Mouse (Mus musculus): ENCODE data around the gene Cntfr. TPM values are rescaled to one million over a fixed set of nuclear protein-coding genes. Genes with fewer than 3 reads are reported as not detected.

The Cntfr gene
- polyA plus RNA-seq, 1 experiment from 2014 or later = 29.7 TPM

DNA sequence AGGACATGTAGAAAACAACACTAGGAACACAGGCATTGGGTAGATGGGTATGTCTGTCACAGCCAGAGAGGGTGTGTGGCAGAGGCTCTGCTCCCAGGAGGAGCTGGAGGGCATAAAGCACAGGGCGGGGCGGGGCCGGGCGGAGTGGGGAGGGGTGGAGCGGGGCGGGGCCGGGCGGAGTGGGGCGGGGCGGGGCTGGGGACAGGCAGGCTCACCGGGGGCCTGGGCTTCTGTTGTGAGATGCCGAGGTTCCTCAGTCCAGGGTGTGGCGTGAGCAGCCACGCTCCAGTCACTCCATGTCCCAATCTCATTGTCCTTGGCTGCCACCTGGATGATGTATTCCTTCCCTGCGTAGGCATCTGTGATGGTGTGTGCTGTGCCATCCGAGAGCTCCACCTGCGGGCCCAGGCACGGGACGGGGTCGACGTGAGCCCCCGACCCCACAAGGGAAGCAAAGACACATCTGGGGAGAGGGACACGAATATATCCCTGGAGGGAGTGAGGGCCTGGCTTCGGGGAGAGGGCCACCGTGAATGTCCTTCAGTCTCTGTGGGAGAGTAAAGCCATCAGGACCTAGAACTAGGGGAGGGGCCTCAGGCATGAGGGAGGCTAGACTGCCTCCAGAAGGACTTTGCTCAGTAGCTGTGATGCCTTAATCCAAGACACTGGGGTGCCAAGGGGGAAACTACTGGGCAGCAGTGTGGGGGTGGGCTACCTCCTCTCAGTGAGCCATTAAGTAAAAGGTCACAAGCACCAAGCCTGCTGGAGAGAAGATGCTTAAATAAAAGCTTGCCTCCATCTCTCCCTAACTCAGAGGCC lies 38.1 kb downstream of the Cntfr start:
- Histone ChIP-seq H3K4me3 (no peak overlapping the region), H3K4me1 (replicated peaks) (peaks cover 56% of the 10 kb centered on the region), H3K27me3 (no peaks in the 10 kb centered on the region), H3K9me3 (no peaks in the 10 kb centered on the region), H3K9ac (peak overlapping the region; percentile 47; the same call in 1 of the 2 replicates), H3K36me3 (peaks cover 10% of the 10 kb centered on the region), H3K27ac (replicated peaks) (peak overlapping the region; percentile 23), H3K4me2 (0 out of 2 replicates have a peak overlapping the region, but pooled peaks have one; percentile 4)
- WGBS = 18% methylated on average over 19 of the region's 25 CpGs
- 0 out of 2 replicates have a peak, but pooled peaks have one; percentile 12 for ATAC-seq (ENCODE audit: low read depth)

- Histone ChIP-seq H3K27ac (replicated peaks) (no peak overlapping the region), H3K27me3 (no peaks in the 10 kb centered on the region), H3K36me3 (peaks cover 10% of the 10 kb centered on the region), H3K9me3 (no peaks in the 10 kb centered on the region), H3K4me3 (no peak overlapping the region), H3K4me1 (replicated peaks) (peaks cover 29% of the 10 kb centered on the region), H3K4me2 (no peak overlapping the region), H3K9ac (no peak overlapping the region)
- 89% methylated on average over 2 of the region's 2 CpGs for WGBS
- ATAC-seq (ENCODE audit: low read depth) = no peak
Observed at GRCm38 (mm10) chr4:41655525-41655924, 41.4 kb downstream of the Cntfr start.

GRCm38 (mm10) chr4:41654217-41654616 lies 42.7 kb downstream of the Cntfr start:
- no peak overlapping the region for H3K27ac ChIP-seq (replicated peaks)
- 16% methylated on average over 7 of the region's 7 CpGs for WGBS
- H3K36me3 ChIP-seq = peaks cover 10% of the 10 kb centered on the region
- H3K9ac ChIP-seq = no peak overlapping the region
- ATAC-seq (ENCODE audit: low read depth) = peak; percentile 54; the same call in 1 of the 2 replicates
- H3K4me1 ChIP-seq (replicated peaks) = peaks cover 21% of the 10 kb centered on the region
- H3K4me3 ChIP-seq = no peak overlapping the region
- H3K9me3 ChIP-seq = no peaks in the 10 kb centered on the region
- no peak overlapping the region for H3K4me2 ChIP-seq
- no peaks in the 10 kb centered on the region for H3K27me3 ChIP-seq

DNA sequence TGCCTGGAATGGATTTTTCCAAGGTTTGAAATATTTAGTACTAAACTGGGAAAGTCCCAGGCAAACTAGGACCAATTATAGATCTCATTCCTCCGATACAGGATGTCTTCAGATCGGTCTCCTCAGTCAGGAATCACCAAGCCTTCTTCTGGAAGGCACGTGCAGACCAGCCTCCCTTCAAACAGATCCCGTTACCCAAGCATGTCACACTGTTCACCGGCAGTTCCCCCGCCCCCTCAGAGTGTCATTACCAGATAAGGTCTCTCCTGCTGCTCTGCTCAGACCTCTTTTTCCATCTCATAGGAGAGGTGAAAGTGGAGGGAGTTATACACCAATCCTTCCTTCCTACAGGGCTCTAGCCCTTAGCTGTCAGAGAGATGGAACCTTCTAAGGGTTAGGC lies 43.2 kb downstream of the Cntfr start:
- Histone ChIP-seq H3K27ac (replicated peaks) (no peak overlapping the region), H3K4me1 (replicated peaks) (peaks cover 16% of the 10 kb centered on the region), H3K36me3 (peaks cover 10% of the 10 kb centered on the region), H3K9ac (no peak overlapping the region), H3K4me2 (no peak overlapping the region), H3K27me3 (no peaks in the 10 kb centered on the region), H3K9me3 (no peaks in the 10 kb centered on the region), H3K4me3 (no peak overlapping the region)
- 60% methylated on average over 6 of the region's 6 CpGs for WGBS
- ATAC-seq (ENCODE audit: low read depth) = 0 out of 2 replicates have a peak, but pooled peaks have one; percentile 40

GRCm38 (mm10) chr4:41653296-41653695 lies 43.6 kb downstream of the Cntfr start:
- Histone ChIP-seq H3K4me2 (no peak overlapping the region), H3K27me3 (no peaks in the 10 kb centered on the region), H3K4me3 (no peak overlapping the region), H3K27ac (replicated peaks) (no peak overlapping the region), H3K9ac (peak overlapping the region; percentile 1; the same call in 1 of the 2 replicates), H3K36me3 (peaks cover 10% of the 10 kb centered on the region), H3K9me3 (no peaks in the 10 kb centered on the region), H3K4me1 (replicated peaks) (peaks cover 11% of the 10 kb centered on the region)
- ATAC-seq (ENCODE audit: low read depth) = peak; percentile 51
- WGBS = 39% methylated on average over 6 of the region's 6 CpGs

DNA sequence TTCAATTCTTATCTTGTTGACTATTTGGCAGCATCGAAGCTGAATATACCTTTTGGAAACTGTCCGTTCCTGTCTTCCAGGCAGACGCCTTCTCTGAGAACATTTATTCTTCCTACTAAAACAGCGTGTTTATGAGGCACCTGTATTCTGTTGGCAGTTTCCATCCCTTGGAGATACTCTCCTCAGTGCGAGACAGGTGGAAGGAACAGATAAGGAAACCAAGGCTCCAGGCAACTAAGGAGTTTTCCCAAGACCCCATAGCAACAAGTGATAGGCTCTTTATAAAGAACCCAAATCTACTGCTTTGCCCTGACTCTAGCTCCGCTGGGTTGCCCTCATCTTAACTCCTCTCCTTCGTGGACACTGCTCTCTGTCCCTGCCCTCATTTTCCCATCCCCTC lies 48.3 kb downstream of the Cntfr start:
- 73% methylated on average over 7 of the region's 7 CpGs for WGBS
- ATAC-seq (ENCODE audit: low read depth) = no peak
- Histone ChIP-seq H3K27me3 (no peaks in the 10 kb centered on the region), H3K27ac (replicated peaks) (no peak overlapping the region), H3K4me3 (no peak overlapping the region), H3K36me3 (no peaks in the 10 kb centered on the region), H3K4me2 (no peak overlapping the region), H3K9ac (no peak overlapping the region), H3K9me3 (no peaks in the 10 kb centered on the region), H3K4me1 (replicated peaks) (peaks cover 6% of the 10 kb centered on the region; the same call in 1 of the 2 replicates)

GRCm38 (mm10) chr4:41648157-41648556 lies 48.7 kb downstream of the Cntfr start:
- H3K9ac ChIP-seq = no peak overlapping the region
- peaks cover 2% of the 10 kb centered on the region; the same call in 1 of the 2 replicates for H3K4me1 ChIP-seq (replicated peaks)
- no peak overlapping the region for H3K4me2 ChIP-seq
- no peak overlapping the region for H3K27ac ChIP-seq (replicated peaks)
- peak; percentile 20; the same call in 1 of the 2 replicates for ATAC-seq (ENCODE audit: low read depth)
- WGBS = 13% methylated on average over 4 of the region's 4 CpGs
- no peaks in the 10 kb centered on the region for H3K9me3 ChIP-seq
- H3K36me3 ChIP-seq = no peaks in the 10 kb centered on the region
- H3K4me3 ChIP-seq = no peak overlapping the region
- H3K27me3 ChIP-seq = no peaks in the 10 kb centered on the region

DNA sequence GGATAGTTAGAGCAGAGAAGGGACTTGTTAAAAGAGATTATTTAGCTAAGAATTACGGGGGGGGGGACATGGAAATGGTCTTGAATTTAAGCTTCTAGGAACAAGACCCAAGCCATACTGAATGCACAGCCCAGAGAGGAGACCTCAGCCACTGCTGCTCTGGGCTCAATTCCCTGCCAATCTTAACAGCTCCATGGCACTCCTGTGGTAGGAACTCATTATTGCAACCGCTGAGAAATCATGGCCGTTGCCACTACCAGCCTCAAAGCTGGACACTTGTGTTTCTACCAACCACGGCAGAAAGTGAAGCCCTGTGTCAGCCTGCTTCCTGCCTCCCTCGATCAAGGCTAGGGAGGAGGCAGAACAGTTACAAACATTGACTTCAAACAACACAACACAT lies 51.4 kb downstream of the Cntfr start:
- H3K27ac ChIP-seq (replicated peaks) = no peak overlapping the region
- no peaks in the 10 kb centered on the region for H3K27me3 ChIP-seq
- H3K4me2 ChIP-seq = no peak overlapping the region
- H3K4me3 ChIP-seq = no peak overlapping the region
- no peak overlapping the region for H3K9ac ChIP-seq
- H3K9me3 ChIP-seq = no peaks in the 10 kb centered on the region
- WGBS = 43% methylated on average over 5 of the region's 5 CpGs
- H3K36me3 ChIP-seq = no peaks in the 10 kb centered on the region
- H3K4me1 ChIP-seq (replicated peaks) = peaks cover 10% of the 10 kb centered on the region
- no peak for ATAC-seq (ENCODE audit: low read depth)

GRCm38 (mm10) chr4:41641199-41641822 lies 55.6 kb downstream of the Cntfr start:
- Histone ChIP-seq H3K9ac (no peak overlapping the region), H3K9me3 (no peaks in the 10 kb centered on the region), H3K4me2 (no peak overlapping the region), H3K4me1 (replicated peaks) (peaks cover 48% of the 10 kb centered on the region), H3K27ac (replicated peaks) (0 out of 2 replicates have a peak overlapping the region, but pooled peaks have one; percentile 42), H3K4me3 (no peak overlapping the region), H3K27me3 (no peaks in the 10 kb centered on the region), H3K36me3 (peaks cover 11% of the 10 kb centered on the region)
- WGBS = 65% methylated on average over 6 of the region's 6 CpGs
- ATAC-seq (ENCODE audit: low read depth) = no peak

DNA sequence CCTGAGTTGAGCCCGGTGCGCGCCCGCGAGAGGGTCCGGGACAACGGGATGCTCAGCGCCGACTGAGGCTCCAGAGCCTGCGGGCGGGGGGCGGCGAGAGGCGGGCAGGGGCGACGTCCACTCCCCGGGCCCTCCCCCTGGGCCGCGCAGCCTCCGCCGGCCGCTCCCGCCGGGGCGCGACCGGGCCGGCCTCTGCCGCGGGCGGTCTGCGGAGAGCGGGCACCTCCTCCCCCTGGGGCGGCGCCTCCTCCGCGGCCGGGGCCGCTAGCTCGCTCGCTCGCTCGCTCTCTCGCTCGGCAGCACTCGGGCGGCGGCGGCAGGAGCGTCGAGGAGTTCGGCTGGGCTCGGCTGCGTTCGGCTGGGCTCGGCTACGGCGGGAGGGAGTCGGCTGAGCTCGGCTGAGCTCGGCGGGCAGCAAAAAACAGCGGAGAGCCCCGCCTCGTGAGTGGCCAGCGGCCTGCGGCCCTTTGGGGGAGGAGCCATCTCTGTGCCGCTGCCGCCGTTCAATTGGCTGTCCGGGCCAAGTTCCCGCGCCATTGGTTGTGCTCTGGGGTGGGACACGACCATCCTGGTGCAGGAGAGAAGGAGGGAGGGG lies 56.9 kb downstream of the Cntfr start, which contains the start of gene Enho:
TSS of gene Enho (minus strand) at position 412 of the 595 bp plus-strand sequence.
- peak within 1 kb of the TSS; percentile 69 for H3K4me2 ChIP-seq
- peaks cover 61% of the 10 kb centered on the region for H3K4me1 ChIP-seq (replicated peaks)
- peak; percentile 88 for ATAC-seq (ENCODE audit: low read depth)
- H3K27ac ChIP-seq (replicated peaks) = peak within 1 kb of the TSS; percentile 93
- peak within 1 kb of the TSS; percentile 73 for H3K4me3 ChIP-seq
- H3K9me3 ChIP-seq = no peaks in the 10 kb centered on the region
- peaks cover 11% of the 10 kb centered on the region for H3K36me3 ChIP-seq
- H3K27me3 ChIP-seq = no peaks in the 10 kb centered on the region
- H3K9ac ChIP-seq = peak within 1 kb of the TSS; percentile 95
- 0% methylated on average over 53 of the region's 74 CpGs for WGBS

- Histone ChIP-seq H3K36me3 (peaks cover 11% of the 10 kb centered on the region), H3K9ac (peak overlapping the region; percentile 95), H3K27ac (replicated peaks) (peak overlapping the region; percentile 93), H3K27me3 (no peaks in the 10 kb centered on the region), H3K4me3 (peak overlapping the region; percentile 73), H3K4me1 (replicated peaks) (peaks cover 62% of the 10 kb centered on the region), H3K4me2 (peak overlapping the region; percentile 69), H3K9me3 (no peaks in the 10 kb centered on the region)
- ATAC-seq (ENCODE audit: low read depth) = peak; percentile 21
- 4% methylated on average over 10 of the region's 10 CpGs for WGBS
Observed at GRCm38 (mm10) chr4:41639214-41639841, 57.6 kb downstream of the Cntfr start.
